Mouse (Mus musculus) NIH3T3 (cell line): Measurements from ENCODE around the gene Cds1.
A peak's percentile ranks its signal among the peaks of the same experiment; 100 is the strongest.
"Not testable (repeated sequence)": the region's sequence is repeated elsewhere in the genome, so short reads cannot be mapped to it uniquely, and the experiment has no call there.

Source experiments
- DNase-seq: peaks from one replicate; pipeline ENCODE4 v3.0.0-alpha.2; 2012; ENCODE audit warnings: low read depth

Cds1 gene

DNA sequence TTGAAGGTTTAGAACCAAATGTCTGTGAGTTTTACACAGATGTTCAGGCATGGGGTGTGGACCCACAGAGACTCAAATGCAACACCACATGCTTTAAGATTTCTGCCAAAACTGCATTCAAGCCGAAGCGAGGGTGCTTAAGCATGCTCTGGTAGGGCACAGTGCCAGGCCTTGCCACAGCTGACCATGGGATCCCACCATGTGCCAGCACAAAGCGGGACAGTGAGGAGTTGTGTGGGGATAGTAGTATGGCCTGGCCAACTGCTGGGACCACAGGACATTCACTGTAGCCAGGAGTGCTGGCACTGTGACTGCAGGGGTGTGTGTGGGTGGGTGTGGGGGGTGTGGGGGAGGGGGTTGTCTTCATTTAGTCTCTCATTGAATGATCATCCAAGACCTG is 64.0 kb downstream of the Cds1 start:
- peak; percentile 24 for DNase-seq

DNA sequence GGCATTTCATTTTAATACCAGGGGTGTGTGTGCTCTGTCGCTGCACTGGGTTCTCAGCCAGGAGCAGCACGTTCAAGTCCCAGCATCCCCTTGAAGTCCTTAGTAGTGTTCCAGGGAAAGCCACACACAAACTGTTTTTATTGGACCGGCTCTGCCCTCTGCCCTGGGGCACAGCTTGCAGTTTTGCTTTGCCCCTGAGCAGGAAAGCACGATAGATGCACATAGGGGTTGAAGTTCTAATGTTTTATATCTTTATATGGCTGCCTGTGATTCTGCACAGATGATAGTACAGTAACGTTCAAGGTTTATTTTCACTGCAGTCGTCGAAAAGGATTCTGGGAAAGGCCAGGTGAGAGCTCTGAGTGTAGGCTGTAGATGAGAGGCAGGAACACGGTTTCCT is 65.2 kb downstream of the Cds1 start:
- DNase-seq: no peak

DNA sequence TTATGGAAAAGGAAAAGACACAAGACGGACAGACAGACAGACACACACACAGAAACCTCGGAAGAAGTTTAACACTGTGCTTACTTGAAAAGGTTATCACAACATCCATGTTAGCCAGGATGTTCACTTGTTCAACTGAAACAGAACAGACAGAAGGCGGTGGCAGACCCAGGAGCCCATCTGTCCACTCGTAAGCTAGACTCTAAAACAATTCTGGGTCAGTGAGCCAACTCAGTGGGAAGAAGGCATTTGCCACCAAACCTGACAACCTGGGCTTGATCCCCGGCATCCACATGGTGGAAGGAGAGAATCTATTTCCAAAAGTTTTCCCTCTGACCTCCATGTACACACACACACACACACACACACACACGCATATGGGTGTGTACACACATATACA is 67.1 kb downstream of the Cds1 start:
- no peak for DNase-seq

DNA sequence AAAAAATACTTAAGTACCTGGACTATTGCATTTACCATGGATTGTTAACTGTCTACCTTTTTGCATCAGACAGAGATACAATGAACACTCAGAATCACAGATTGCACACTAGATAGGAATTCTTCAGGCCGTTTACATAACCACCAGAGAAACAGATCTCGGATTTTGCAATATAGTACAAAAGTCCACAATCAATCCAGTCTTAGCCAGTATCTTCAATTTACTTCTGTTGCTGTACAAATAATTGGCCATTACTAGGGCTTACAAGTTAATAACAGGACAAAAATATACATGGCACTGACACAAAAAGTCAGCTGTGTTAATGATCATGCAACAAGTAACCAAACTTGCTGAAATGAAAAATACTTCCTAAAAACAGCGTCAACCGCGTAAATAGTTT is 68.1 kb downstream of the Cds1 start:
- no peak for DNase-seq

DNA sequence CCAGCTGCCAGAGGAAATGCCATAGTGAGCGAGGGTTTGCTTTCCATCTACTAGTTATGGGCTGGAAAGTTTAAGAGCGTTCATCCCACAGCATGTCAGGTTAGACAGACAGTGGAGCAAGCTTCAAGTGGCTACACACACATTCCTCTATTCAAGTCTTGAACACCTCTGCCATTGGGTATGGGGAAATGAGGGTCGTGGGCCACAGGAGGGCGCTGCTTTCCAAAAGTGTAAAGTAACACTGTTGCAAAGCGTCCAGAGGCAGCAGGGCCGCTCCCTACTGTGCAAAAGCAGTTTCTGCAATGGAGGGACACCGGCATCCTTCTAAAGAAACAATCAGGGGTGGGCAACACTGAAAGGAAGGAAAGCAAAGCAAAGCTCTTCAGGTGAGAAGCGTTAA is 68.9 kb downstream of the Cds1 start:
- DNase-seq: no peak

DNA sequence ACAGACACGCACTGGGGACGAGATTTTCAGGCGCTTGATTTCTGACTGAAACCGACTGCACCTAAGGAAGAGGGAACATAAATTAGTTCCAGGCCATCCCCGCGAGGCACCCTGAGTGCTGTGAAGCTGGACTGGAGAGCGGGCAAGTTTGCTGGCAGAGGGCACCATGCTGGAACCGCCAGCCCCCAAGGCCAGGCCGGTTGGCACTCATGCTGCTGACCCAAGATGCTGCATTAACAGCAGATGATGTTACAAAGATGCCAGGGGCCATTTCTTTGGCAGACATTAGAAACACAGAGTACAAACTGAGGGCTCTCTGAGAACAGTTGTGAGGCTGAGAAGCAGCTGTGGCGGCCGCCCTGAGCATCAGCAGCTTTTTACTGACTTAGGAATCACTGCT is 71.3 kb downstream of the Cds1 start:
- DNase-seq: no peak

DNA sequence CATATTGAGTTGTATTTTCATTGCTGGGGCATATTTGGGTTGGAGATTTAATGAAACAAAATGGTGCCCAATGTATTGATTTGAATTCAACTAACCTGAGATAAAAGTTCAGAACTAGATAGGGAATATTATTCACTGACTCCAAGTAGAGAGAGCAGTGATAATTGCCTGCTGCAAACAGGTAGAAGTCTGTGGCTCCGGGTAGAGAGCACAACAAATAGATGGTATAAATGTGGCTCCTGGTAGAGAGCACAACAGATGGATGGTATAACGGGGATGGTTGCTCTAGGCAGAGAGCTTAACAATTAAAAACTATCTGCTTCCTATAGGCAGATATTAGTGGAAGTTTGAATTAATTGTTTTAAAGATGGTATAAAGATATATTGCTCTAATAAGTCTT is 72.7 kb downstream of the Cds1 start:
- not testable (repeated sequence) for DNase-seq

DNA sequence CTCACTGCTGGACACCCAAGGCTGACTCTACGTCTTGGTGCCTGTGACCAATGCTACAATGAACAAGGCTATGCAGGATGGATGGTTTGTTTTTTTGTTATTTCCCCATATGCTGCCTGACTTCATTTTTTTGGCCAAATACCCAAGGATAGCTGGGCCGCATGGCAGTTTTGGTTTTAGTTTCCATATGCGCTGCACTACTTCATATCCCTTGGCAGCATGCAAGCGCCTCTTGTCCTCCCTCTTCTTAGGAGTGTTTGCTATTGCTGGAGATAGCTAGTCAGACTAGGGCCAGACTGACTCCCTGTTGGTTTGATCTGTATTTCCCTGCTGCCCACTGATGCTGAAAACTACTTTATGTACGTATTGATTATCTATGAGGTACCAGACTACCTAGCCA is 75.5 kb downstream of the Cds1 start:
- no peak for DNase-seq

DNA sequence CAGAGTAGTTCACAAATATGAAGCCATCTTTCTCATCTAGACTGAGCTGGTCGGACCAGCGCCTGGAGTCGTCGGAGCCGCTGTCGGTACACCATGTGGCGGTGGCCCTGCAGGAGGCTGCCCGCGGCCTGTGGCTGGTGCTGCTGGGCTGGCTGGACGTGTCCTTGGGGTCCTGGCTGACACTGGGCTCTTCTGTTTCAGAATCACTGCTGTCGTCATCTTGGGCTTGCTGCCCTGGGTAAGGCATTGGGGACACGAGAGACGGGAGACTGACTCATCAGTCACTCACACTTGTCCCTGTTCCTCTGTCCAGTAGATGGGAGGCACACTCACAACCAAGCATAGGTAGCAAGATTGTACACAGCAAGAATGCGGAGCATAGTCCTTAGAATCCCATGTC is 80.1 kb downstream of the Cds1 start:
- DNase-seq: no peak

DNA sequence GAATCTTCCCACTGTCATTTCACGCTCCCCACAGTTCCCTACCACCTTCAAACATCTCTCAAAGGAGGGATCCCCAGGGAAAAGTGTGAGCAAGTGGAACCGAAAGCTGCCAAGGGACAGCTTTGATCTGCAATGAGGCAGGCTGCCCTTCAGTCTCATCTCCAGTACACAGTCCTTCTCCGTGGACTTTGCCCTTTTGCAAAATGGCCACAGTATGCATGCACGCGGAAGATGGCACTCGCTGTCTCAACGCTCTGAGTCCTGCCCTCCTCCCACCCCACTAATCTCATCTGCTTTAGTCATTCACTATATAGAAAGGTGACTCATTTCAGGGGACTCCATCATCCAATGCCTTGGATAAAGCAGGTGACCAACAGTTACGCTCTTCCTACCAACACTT is 81.0 kb downstream of the Cds1 start:
- no peak for DNase-seq

DNA sequence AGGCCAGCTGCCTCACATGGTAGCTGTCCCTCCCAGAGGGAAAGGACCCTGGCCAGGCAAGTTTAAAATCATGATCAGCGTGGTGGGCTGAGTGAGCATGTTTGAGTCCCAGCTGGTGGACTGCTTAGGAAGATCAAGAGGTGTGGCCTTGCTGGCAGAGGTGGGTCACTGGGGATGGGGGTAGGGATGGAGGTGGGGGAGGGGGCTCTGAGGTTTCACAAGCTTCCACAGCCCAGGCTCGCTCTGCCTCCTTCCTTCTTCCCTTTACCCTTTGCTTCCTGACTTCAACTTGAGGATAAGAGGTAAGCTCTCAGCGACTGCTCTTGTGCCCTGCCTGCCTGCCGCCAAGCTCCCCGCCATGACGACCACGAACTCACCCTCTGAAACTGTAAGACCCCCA is 82.4 kb downstream of the Cds1 start:
- DNase-seq: no peak

DNA sequence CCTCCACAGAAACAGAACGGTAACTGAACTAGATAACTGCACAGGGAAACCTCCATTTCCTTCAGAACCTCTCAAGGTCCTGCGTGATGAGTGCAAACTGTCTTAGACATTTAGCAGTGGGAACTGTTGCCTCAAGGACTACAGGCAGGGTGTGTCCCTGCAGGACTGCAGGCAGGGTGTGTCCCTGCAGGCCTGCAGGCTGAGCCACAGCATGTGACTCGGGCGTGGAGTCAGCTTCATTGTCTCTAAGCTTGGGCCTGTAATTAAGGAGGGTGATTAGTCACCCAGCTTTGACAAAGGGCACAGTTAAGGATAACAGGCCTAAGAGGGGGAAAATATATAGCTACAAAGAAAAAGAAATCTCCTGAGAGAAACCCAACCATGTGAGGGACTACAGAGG is 82.8 kb downstream of the Cds1 start:
- DNase-seq: no peak

DNA sequence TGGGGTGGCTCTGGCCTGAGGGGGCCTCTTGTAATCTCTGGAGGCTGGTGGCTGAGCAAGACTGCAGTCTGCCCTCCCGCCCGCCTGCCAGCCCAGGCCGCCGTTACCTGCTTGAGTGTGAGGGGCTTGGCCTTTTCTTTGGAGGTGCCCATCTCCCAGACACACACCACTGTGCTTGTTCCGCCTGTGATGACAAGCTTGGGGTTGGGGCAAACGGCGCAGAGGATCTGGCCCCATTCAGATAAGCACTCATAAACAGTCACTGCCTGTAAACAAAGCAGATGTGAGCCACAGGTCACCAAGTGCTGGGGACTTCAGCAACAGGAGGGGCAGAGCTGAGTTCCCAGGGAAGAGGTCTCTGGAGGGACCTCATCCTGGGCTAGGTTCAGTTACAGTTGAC is 86.2 kb downstream of the Cds1 start:
- no peak for DNase-seq

DNA sequence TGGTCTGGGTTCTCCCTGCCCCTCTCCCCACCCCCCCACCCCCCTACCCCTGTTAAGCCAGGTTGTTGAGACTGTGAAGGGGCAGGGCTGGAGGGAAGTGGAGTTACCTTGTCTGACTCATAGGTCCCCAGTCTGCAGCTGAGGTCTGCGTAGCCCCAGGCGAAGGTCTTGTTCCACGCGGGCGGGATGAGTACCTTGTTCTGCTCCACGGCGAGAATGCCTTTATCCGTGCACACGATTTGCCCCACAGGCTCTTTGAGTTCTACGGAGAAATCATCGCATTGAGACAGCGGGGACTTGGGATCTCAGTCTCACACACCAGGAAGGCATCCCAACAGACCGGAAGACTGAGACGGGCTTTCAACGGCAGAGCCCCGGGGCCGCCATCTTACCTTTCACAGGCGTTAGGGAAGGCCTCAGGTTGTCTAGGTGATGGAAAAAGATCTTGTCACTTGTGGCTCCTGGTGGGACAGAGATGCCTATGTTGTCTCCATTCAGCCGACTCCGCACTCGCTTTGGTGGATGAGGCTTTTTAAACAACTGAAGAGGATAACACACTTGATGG is 87.3 kb downstream of the Cds1 start:
- DNase-seq: no peak

DNA sequence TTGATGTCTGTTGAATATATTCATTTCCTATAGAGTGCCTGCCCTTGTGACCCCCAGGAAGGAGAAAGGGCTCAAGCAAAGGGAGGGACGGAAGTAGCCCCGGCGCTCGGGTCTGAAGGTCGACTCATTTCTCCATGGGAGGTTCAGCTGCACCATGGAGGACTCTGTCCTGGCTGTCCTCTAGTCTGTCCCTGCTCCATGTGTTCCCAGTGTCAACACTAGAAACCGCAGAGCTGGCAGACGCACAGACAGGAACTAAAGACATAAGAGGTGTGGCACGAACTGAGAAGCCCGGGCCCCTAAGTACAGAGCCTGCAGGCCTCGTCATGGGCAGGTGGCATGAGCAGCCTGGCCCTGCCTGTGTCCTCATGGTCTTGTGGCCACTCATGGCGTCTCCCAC is 89.2 kb downstream of the Cds1 start:
- DNase-seq: no peak

DNA sequence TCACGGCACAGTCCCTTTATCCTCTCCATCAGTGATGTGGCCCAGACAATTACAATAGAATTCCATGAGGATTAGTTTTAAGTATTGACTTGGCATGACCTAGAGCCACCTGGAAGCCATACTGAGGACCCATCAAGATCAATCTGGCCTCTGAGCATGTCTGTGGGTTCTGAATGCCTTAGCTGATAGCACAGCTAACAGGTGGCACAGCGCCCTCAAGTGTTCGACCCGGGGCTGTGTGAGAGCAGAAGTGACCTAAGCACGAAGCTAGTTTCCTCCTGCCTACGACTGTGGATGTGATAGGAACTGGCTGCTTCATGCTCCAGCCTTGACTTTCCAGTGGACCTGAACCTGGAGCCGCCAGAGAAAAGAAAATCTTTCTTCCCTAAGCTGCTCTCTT is 89.7 kb downstream of the Cds1 start:
- DNase-seq: no peak

DNA sequence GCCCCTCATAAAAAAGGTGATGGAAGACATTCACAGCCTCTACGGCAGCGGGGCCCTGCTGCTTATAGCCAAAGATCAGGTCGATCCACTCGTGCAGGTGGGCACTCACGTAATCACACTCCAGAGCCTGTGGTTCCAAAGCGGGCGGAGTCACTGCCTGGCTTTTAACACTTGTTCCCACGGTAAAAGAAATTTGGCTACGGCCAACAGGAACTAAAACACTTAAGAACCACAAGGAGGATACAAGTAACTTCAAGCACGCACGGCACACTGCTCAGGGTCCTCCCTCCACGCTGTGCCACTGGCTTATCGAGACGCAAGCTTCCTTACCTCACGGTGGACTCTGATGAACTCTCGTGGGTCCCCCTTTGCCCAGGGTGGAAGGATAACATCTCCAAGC is 90.5 kb downstream of the Cds1 start:
- DNase-seq: no peak

DNA sequence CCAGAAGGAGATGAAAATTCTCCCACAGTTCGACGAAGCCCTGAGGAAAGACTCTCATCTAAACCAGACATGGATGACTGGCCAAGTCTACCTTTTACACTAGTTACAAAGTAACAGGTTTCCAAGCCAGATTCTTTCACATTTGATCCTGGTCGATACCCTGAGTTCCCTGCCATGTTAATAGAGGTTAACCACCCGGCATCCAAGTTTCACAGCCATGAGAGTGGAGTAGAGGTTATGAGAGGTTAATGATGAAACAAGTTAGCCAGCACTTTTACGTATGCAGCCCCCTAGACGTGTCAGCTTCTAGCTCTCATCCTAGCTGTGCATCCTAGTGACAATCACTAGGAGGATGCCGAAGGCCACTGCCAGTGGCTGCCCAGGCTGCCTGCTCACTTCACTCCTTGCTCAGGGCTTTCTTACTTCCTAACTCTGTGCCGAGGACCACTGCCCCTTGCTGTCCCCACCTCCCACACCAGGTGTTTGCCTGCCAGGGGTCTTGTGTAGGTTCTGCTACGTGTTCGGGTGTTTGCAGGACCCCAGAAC is 94.0 kb downstream of the Cds1 start:
- DNase-seq: no peak

DNA sequence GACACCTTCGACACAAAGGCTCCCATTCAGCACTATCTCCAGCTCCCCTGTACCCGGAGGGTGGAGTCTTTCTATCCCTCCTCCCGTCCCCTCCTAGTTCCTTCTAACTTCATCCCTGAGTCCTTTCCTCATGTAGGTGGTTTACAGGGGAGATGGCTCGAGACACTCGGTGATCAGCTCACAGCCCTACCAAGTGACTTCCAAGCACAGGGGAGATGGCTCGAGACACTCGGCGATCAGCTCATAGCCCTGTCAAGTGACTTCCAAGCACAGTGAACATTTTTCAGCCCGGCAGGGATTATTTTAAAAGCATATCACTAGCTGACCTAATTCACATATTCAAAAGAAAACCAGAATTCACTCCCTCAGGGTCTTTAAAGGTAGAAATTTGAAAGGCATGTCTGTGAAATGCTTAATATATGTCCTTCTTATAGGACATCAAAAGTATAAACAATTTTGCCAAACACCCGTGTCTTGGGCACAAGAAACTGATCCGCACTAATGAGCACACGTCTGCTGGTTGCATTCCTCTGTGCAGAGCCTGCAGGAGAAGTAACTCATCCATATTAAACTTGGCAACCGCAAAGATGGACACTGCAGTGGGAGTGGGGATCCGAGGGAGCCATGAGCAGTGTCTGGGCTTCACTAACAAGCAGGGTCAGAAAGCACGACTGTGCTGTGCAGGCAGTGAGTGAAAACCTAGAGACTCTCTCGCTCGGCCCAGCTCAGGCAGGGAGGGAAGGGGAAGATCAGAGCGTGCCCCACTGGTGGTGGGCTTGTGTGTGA is 97.0 kb downstream of the Cds1 start:
- DNase-seq: no peak

DNA sequence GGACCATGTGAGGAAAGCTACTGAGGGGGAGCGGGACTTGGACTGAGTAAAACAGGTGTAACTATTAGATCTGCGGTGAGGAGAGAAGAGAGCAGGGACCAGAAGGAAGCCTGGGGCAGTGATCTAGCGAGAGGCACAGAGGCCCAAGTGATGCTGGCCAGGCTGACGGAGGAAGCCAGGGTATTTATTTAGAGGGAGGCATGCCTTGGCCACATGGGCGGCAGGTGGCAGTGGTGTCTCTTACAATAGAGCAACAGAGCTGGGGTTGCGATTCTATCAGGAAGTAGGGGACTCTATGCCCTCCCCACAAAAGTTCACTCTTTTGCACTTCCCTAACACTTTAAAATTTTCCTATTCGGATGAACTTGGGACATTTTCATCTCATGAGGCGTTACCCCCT is 97.7 kb downstream of the Cds1 start:
- no peak for DNase-seq

DNA sequence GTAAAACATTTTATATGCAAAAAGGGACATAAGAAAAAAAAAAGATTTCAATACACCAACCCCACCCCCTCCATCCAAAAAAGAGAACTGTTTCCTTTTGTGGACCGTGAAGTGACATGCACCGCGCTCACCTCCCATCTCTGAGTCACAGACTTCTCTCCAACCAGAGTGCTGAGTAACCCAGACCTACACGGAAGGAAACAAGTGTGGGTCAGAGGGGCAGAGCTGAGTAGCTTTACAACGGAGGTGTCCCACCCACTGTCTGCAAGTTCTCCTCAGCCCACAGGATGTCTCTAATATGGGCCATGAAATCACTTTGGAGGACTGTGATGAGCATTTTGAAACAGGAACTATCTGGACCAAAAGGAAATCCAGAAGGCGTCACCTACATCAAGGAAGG is 99.0 kb downstream of the Cds1 start:
- no peak for DNase-seq

DNA sequence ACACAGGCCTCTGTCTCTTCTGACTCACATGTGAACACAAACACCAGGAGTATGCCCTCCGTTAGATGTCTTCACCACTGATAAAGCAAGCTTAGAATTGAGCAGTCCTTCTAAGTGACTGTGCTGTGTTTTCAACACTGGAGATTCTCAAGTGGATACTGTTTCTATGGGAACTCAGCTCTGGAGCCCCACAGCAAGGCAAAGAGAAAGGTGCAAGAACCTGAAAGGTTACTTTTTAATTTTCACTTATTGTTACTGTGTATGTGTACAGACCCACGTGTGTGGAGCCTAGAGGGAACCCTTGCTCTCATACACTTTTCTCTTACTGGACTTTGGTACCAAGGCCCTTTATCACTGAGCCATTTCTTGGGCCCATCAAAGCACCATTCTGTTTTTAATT is 101.8 kb downstream of the Cds1 start:
- DNase-seq: no peak
